9 mouse cellular contexts compared by ENCODE assay signal in genomic region chr9:67045966-67046602, GRCm38 (mm10). TPM values are rescaled to one million over a fixed set of nuclear protein-coding genes. Genes with fewer than 3 reads are reported as not detected.
A peak's percentile ranks its signal among the peaks of the same experiment; 100 is the strongest.
DNase-seq lines count a peak whose midpoint lies in the region; ATAC-seq lines count a peak whose summit lies in the region.
"Had no signal": no experiment of that assay in that cellular context is flagged by ENCODE, and none has a peak within 500 bp of the region (broad histone marks: within the 10 kb centered on the region; RNA-seq: fewer than 3 reads in every experiment).

No protein-coding gene starts in this region.

- H3K27me3 ChIP-seq in kidney, embryonic 15.5 days, result 0 out of 2 replicates have a peak, but pooled peaks cover 6% of the 10 kb centered on the region
- H3K27me3 ChIP-seq in embryonic facial prominence, embryonic 12.5 days, result no peaks in the 10 kb centered on the region
- peaks cover 61% of the 10 kb centered on the region for H3K27me3 ChIP-seq in liver, embryonic 12.5 days (replicated peaks)

- peaks cover 75% of the 10 kb centered on the region for H3K4me1 ChIP-seq in kidney, embryonic 15.5 days
- peaks cover 63% of the 10 kb centered on the region for H3K4me1 ChIP-seq in embryonic facial prominence, embryonic 12.5 days
- peaks cover 64% of the 10 kb centered on the region for H3K4me1 ChIP-seq in liver, embryonic 12.5 days

- DNase-seq in embryo, embryonic 10.5 days (ENCODE audit: low spot score), result peak; percentile 54
- DNase-seq in embryo, embryonic 9.5 days (ENCODE audit: extremely low spot score), result no peak
- no peak for DNase-seq in kidney, postnatal 10 days
- no peak for DNase-seq in right cerebral cortex, postnatal 10 days (ENCODE audit: low spot score in 2 of 2)
- no peak for DNase-seq in left cerebral cortex, postnatal 4 days

- no peak for ATAC-seq in kidney, embryonic 15.5 days (replicated peaks; ENCODE audit: low FRiP score)
- no peak for ATAC-seq in embryonic facial prominence, embryonic 12.5 days (ENCODE audit: insufficient number of reproducible peaks, insufficient read depth, low FRiP score, low TSS enrichment)
- ATAC-seq in liver, embryonic 12.5 days, result no peak

- H3K9ac ChIP-seq in kidney, embryonic 15.5 days, result no peak overlapping the region
- H3K9ac ChIP-seq in embryonic facial prominence, embryonic 12.5 days, result no peak overlapping the region
- no peak overlapping the region for H3K9ac ChIP-seq in liver, embryonic 12.5 days
- H3K9ac ChIP-seq: hindbrain, embryonic 15.5 days had no signal

- intact Hi-C loops in left cerebral cortex, postnatal 4 days (cut with DNase I), result loop anchor here (10.0 kb wide), 1 partner anchor 169 kb away; no protein-coding TSS in a partner anchor

- H3K9me3 ChIP-seq in kidney, embryonic 15.5 days (replicated peaks), result no peaks in the 10 kb centered on the region
- no peaks in the 10 kb centered on the region for H3K9me3 ChIP-seq in embryonic facial prominence, embryonic 12.5 days
- H3K9me3 ChIP-seq in liver, embryonic 12.5 days (replicated peaks), result no peaks in the 10 kb centered on the region
- H3K9me3 ChIP-seq: hindbrain, embryonic 15.5 days had no signal

- H3K4me2 ChIP-seq in kidney, embryonic 15.5 days, result peak overlapping the region; percentile 92
- H3K4me2 ChIP-seq in embryonic facial prominence, embryonic 12.5 days (replicated peaks), result peak overlapping the region; percentile 87
- 0 out of 2 replicates have a peak overlapping the region, but pooled peaks have one; percentile 73 for H3K4me2 ChIP-seq in liver, embryonic 12.5 days

- H3K4me3 ChIP-seq in kidney, embryonic 15.5 days (replicated peaks), result peak overlapping the region; percentile 72
- H3K4me3 ChIP-seq in embryonic facial prominence, embryonic 12.5 days, result peak overlapping the region; percentile 80
- H3K4me3 ChIP-seq in liver, embryonic 12.5 days, result no peak overlapping the region

- peak overlapping the region; percentile 92 for H3K27ac ChIP-seq in kidney, embryonic 15.5 days
- H3K27ac ChIP-seq in embryonic facial prominence, embryonic 12.5 days, result peak overlapping the region; percentile 82
- no peak overlapping the region for H3K27ac ChIP-seq in liver, embryonic 12.5 days
- H3K27ac ChIP-seq: hindbrain, embryonic 15.5 days had no signal

- WGBS in kidney, embryonic 15.5 days, result 16% methylated on average over 5 of the region's 5 CpGs
- WGBS in embryonic facial prominence, embryonic 12.5 days, result 5% methylated on average over 5 of the region's 5 CpGs
- WGBS in liver, embryonic 12.5 days (ENCODE audit: insufficient replicate concordance), result 8% methylated on average over 5 of the region's 5 CpGs

- H3K36me3 ChIP-seq in kidney, embryonic 15.5 days, result no peaks in the 10 kb centered on the region
- H3K36me3 ChIP-seq in embryonic facial prominence, embryonic 12.5 days, result no peaks in the 10 kb centered on the region; the same call in 1 of the 2 replicates
- no peaks in the 10 kb centered on the region for H3K36me3 ChIP-seq in liver, embryonic 12.5 days
- H3K36me3 ChIP-seq: hindbrain, embryonic 15.5 days had no signal

RNA-seq across cellular contexts. Expression of gene Tpm1, which starts 3.1 kb away (rescaled TPM):
- 533 and 589 TPM in 2 replicates for polyA plus RNA-seq in kidney, embryonic 15.5 days (2015; fragmentation: Nextera tagmentation; extraction: Ambion mirVana)
- polyA plus RNA-seq in embryonic facial prominence, embryonic 12.5 days (2016; fragmentation: Nextera tagmentation; extraction: Ambion mirVana), result 673 and 801 TPM in 2 replicates
- polyA plus RNA-seq in liver, embryonic 12.5 days (2016; fragmentation: Nextera tagmentation; extraction: Ambion mirVana), result 214 and 225 TPM in 2 replicates
- 100 to 1,000 TPM; 147 to 152 TPM for total RNA-seq in left cerebral cortex, postnatal 4 days (2021)
